Mouse (Mus musculus) neural tube, embryonic 15.5 days (tissue): ENCODE results near the gene Tnni2. TPM values are rescaled to one million over a fixed set of nuclear protein-coding genes. Genes with fewer than 3 reads are reported as not detected.
A peak's percentile ranks its signal among the peaks of the same experiment; 100 is the strongest.

Source experiments
- ATAC-seq: fragments of 200-750 bp; cut with Nextera tagmentation; 2 replicates; pipeline ENCODE4 v1.8.0; 2017; ENCODE audit warnings: mild to moderate bottlenecking, moderate TSS enrichment, moderate library complexity; ENCODE audit not compliant: low FRiP score
- H3K27ac ChIP-seq: fragments of 300-500 bp; sonication (generic); replicated peaks from 2 replicates; pipeline ENCODE4 v1.5.1; 2015; ENCODE audit warnings: mild to moderate bottlenecking, inconsistent platforms
- H3K27me3 ChIP-seq: fragments of 300-500 bp; sonication (generic); replicated peaks from 2 replicates; pipeline ENCODE4 v1.6.1; 2015; ENCODE audit warnings: inconsistent platforms
- H3K36me3 ChIP-seq: fragments of 300-500 bp; sonication (generic); 2 replicates; pipeline ENCODE4 v1.6.1; 2015; ENCODE audit warnings: inconsistent platforms
- H3K4me1 ChIP-seq: fragments of 300-500 bp; sonication (generic); 2 replicates; pipeline ENCODE4 v1.6.1; 2015; ENCODE audit warnings: inconsistent platforms
- H3K4me2 ChIP-seq: fragments of 300-500 bp; sonication (generic); 2 replicates; pipeline ENCODE4 v1.6.1; 2015; ENCODE audit warnings: inconsistent platforms, mild to moderate bottlenecking, moderate library complexity
- H3K4me3 ChIP-seq: fragments of 300-500 bp; sonication (generic); replicated peaks from 2 replicates; pipeline ENCODE4 v1.5.1; 2015; ENCODE audit warnings: mild to moderate bottlenecking, inconsistent platforms
- H3K9ac ChIP-seq: fragments of 300-500 bp; sonication (generic); replicated peaks from 2 replicates; pipeline ENCODE4 v1.6.1; 2015; ENCODE audit warnings: mild to moderate bottlenecking, inconsistent platforms
- H3K9me3 ChIP-seq: fragments of 300-500 bp; sonication (generic); replicated peaks from 2 replicates; pipeline ENCODE4 v1.6.1; 2016; ENCODE audit warnings: inconsistent platforms
- WGBS: fragments of 180-500 bp; shearing (Covaris S2); methylation state at CpG from one replicate; pipeline ENCODE4 v1.1.7; 2015; ENCODE audit warnings: mixed read lengths; 5-methylcytosine and 5-hydroxymethylcytosine counted together
- polyA plus RNA-seq: library from polyadenylated mRNA; unstranded; fragments of >200 nt; fragmentation: Nextera tagmentation; extraction: Ambion mirVana; gene quantifications from 2 replicates; pipeline ENCODE4 v1.2.1, GENCODE M21; 2015

Tnni2 gene
- polyA plus RNA-seq, 1 experiment from 2014 or later: 24.8 TPM

- 84% methylated on average over 7 of the region's 7 CpGs for WGBS
Observed at GRCm38 (mm10) chr7:142470171-142470691, 28.6 kb downstream of the Tnni2 start.

GRCm38 (mm10) chr7:142470808-142471413 lies 29.3 kb downstream of the Tnni2 start:
- H3K4me2 ChIP-seq: no peak overlapping the region
- peaks cover 15% of the 10 kb centered on the region; the same call in 1 of the 2 replicates for H3K4me1 ChIP-seq
- ATAC-seq: peak; percentile 41; the same call in 1 of the 2 replicates
- no peak overlapping the region for H3K4me3 ChIP-seq
- no peaks in the 10 kb centered on the region for H3K27me3 ChIP-seq
- WGBS: 19% methylated on average over 4 of the region's 4 CpGs
- no peak overlapping the region for H3K9ac ChIP-seq
- no peak overlapping the region for H3K27ac ChIP-seq
- H3K9me3 ChIP-seq: no peaks in the 10 kb centered on the region
- H3K36me3 ChIP-seq: no peaks in the 10 kb centered on the region

More at GRCm38 (mm10) chr7:142470171-142470691, 28.6 kb downstream of the Tnni2 start:
- H3K36me3 ChIP-seq: no peaks in the 10 kb centered on the region
- no peak overlapping the region for H3K27ac ChIP-seq
- no peak overlapping the region for H3K4me3 ChIP-seq
- peaks cover 15% of the 10 kb centered on the region; the same call in 1 of the 2 replicates for H3K4me1 ChIP-seq
- H3K9me3 ChIP-seq: no peaks in the 10 kb centered on the region
- no peak overlapping the region for H3K9ac ChIP-seq
- H3K27me3 ChIP-seq: no peaks in the 10 kb centered on the region
- no peak overlapping the region for H3K4me2 ChIP-seq
- no peak for ATAC-seq

- H3K9ac ChIP-seq: no peak overlapping the region
- no peak overlapping the region for H3K4me3 ChIP-seq
- no peak overlapping the region for H3K4me2 ChIP-seq
- ATAC-seq: no peak
- H3K36me3 ChIP-seq: no peaks in the 10 kb centered on the region
- H3K9me3 ChIP-seq: no peaks in the 10 kb centered on the region
- H3K4me1 ChIP-seq: peaks cover 15% of the 10 kb centered on the region; the same call in 1 of the 2 replicates
- H3K27me3 ChIP-seq: no peaks in the 10 kb centered on the region
- H3K27ac ChIP-seq: no peak overlapping the region
- 33% methylated on average over 6 of the region's 6 CpGs for WGBS
Observed at GRCm38 (mm10) chr7:142471414-142471861, 29.8 kb downstream of the Tnni2 start.

GRCm38 (mm10) chr7:142471884-142472570 lies 30.4 kb downstream of the Tnni2 start:
- no peak overlapping the region for H3K9ac ChIP-seq

GRCm38 (mm10) chr7:142472936-142473335 lies 31.3 kb downstream of the Tnni2 start:
- ATAC-seq: no peak
- no peaks in the 10 kb centered on the region for H3K36me3 ChIP-seq
- H3K4me2 ChIP-seq: no peak overlapping the region
- no peak overlapping the region for H3K9ac ChIP-seq
- no peak overlapping the region for H3K27ac ChIP-seq
- peaks cover 15% of the 10 kb centered on the region; the same call in 1 of the 2 replicates for H3K4me1 ChIP-seq
- no peaks in the 10 kb centered on the region for H3K27me3 ChIP-seq
- H3K4me3 ChIP-seq: no peak overlapping the region
- WGBS: 94% methylated on average over 4 of the region's 4 CpGs
- no peaks in the 10 kb centered on the region for H3K9me3 ChIP-seq

More at GRCm38 (mm10) chr7:142471884-142472570, 30.4 kb downstream of the Tnni2 start:
- ATAC-seq: no peak
- no peak overlapping the region for H3K27ac ChIP-seq
- WGBS: 33% methylated on average over 15 of the region's 15 CpGs
- no peaks in the 10 kb centered on the region for H3K27me3 ChIP-seq
- no peaks in the 10 kb centered on the region for H3K36me3 ChIP-seq
- no peaks in the 10 kb centered on the region for H3K9me3 ChIP-seq
- no peak overlapping the region for H3K4me3 ChIP-seq
- H3K4me1 ChIP-seq: peaks cover 15% of the 10 kb centered on the region; the same call in 1 of the 2 replicates
- no peak overlapping the region for H3K4me2 ChIP-seq

GRCm38 (mm10) chr7:142473476-142473875 lies 31.9 kb downstream of the Tnni2 start:
- WGBS: 95% methylated on average over 2 of the region's 2 CpGs

GRCm38 (mm10) chr7:142474799-142475198 lies 33.2 kb downstream of the Tnni2 start:
- ATAC-seq: no peak
- Histone ChIP-seq H3K4me1 (peaks cover 15% of the 10 kb centered on the region; the same call in 1 of the 2 replicates), H3K9me3 (no peaks in the 10 kb centered on the region), H3K27me3 (no peaks in the 10 kb centered on the region), H3K4me2 (no peak overlapping the region), H3K9ac (no peak overlapping the region), H3K36me3 (no peaks in the 10 kb centered on the region), H3K4me3 (no peak overlapping the region), H3K27ac (no peak overlapping the region)
- 88% methylated on average over 14 of the region's 14 CpGs for WGBS

More at GRCm38 (mm10) chr7:142473476-142473875, 31.9 kb downstream of the Tnni2 start:
- Histone ChIP-seq H3K9me3 (no peaks in the 10 kb centered on the region), H3K36me3 (no peaks in the 10 kb centered on the region), H3K27ac (no peak overlapping the region), H3K4me3 (no peak overlapping the region), H3K9ac (no peak overlapping the region), H3K4me2 (no peak overlapping the region), H3K27me3 (no peaks in the 10 kb centered on the region), H3K4me1 (peaks cover 15% of the 10 kb centered on the region; the same call in 1 of the 2 replicates)
- ATAC-seq: no peak

- Histone ChIP-seq H3K4me1 (peaks cover 13% of the 10 kb centered on the region; the same call in 1 of the 2 replicates), H3K4me2 (no peak overlapping the region), H3K9ac (no peak overlapping the region), H3K27me3 (no peaks in the 10 kb centered on the region), H3K27ac (no peak overlapping the region), H3K4me3 (no peak overlapping the region), H3K9me3 (no peaks in the 10 kb centered on the region), H3K36me3 (no peaks in the 10 kb centered on the region)
- 70% methylated on average over 7 of the region's 7 CpGs for WGBS
- ATAC-seq: no peak
Observed at GRCm38 (mm10) chr7:142475641-142476040, 34.0 kb downstream of the Tnni2 start.

GRCm38 (mm10) chr7:142476271-142476670 lies 34.7 kb downstream of the Tnni2 start:
- ATAC-seq: no peak
- Histone ChIP-seq H3K27ac (no peak overlapping the region), H3K4me3 (no peak overlapping the region), H3K4me2 (no peak overlapping the region), H3K27me3 (no peaks in the 10 kb centered on the region), H3K9ac (no peak overlapping the region), H3K36me3 (no peaks in the 10 kb centered on the region), H3K4me1 (peaks cover 12% of the 10 kb centered on the region), H3K9me3 (no peaks in the 10 kb centered on the region)
- 84% methylated on average over 5 of the region's 5 CpGs for WGBS

- Histone ChIP-seq H3K9ac (no peak overlapping the region), H3K4me1 (peaks cover 14% of the 10 kb centered on the region), H3K36me3 (no peaks in the 10 kb centered on the region), H3K4me3 (no peak overlapping the region), H3K9me3 (no peaks in the 10 kb centered on the region), H3K27me3 (no peaks in the 10 kb centered on the region), H3K27ac (no peak overlapping the region), H3K4me2 (no peak overlapping the region)
- 85% methylated on average over 13 of the region's 13 CpGs for WGBS
- no peak for ATAC-seq
Observed at GRCm38 (mm10) chr7:142476795-142477452, 35.3 kb downstream of the Tnni2 start.

- H3K9me3 ChIP-seq: no peaks in the 10 kb centered on the region
- ATAC-seq: no peak
- H3K27ac ChIP-seq: no peak overlapping the region
- no peaks in the 10 kb centered on the region for H3K27me3 ChIP-seq
- H3K4me3 ChIP-seq: no peak overlapping the region
- H3K4me2 ChIP-seq: no peak overlapping the region
- H3K36me3 ChIP-seq: no peaks in the 10 kb centered on the region
- peaks cover 19% of the 10 kb centered on the region for H3K4me1 ChIP-seq
- no peak overlapping the region for H3K9ac ChIP-seq
- 93% methylated on average over 6 of the region's 6 CpGs for WGBS
Observed at GRCm38 (mm10) chr7:142478001-142478400, 36.4 kb downstream of the Tnni2 start.
